Mouse (Mus musculus) hindbrain, embryonic 14.5 days (tissue): ENCODE results near the gene Slc25a42. TPM values are rescaled to one million over a fixed set of nuclear protein-coding genes. Genes with fewer than 3 reads are reported as not detected.

Source experiments
- ATAC-seq: fragments of 200-750 bp; cut with Nextera tagmentation; 2 replicates; pipeline ENCODE4 v1.8.0; 2017; ENCODE audit warnings: moderate number of reproducible peaks, mild to moderate bottlenecking, moderate TSS enrichment, moderate library complexity; ENCODE audit not compliant: low FRiP score
- DNase-seq: peaks from one replicate; pipeline ENCODE4 v3.0.0-alpha.2; 2015; ENCODE audit warnings: low spot score
- H3K27ac ChIP-seq: fragments of 300-500 bp; sonication (generic); 2 replicates; pipeline ENCODE4 v1.5.1; 2014; ENCODE audit warnings: mild to moderate bottlenecking, moderate library complexity
- H3K27me3 ChIP-seq: fragments of 300-500 bp; sonication (generic); 2 replicates; pipeline ENCODE4 v1.6.1; 2014; ENCODE audit warnings: mild to moderate bottlenecking, low read length, mixed read lengths; ENCODE audit not compliant: control insufficient read depth, insufficient read depth
- H3K36me3 ChIP-seq: fragments of 300-500 bp; sonication (generic); replicated peaks from 2 replicates; pipeline ENCODE4 v1.6.1; 2014; ENCODE audit not compliant: control insufficient read depth, insufficient read depth
- H3K4me1 ChIP-seq: fragments of 300-500 bp; sonication (generic); replicated peaks from 2 replicates; pipeline ENCODE4 v1.6.1; 2014; ENCODE audit warnings: antibody characterized with exemption, low read length, mixed read lengths; ENCODE audit not compliant: control insufficient read depth, insufficient read depth
- H3K4me2 ChIP-seq: fragments of 300-500 bp; sonication (generic); replicated peaks from 2 replicates; pipeline ENCODE4 v1.6.1; 2014; ENCODE audit warnings: mild to moderate bottlenecking, moderate library complexity
- H3K4me3 ChIP-seq: fragments of 300-500 bp; sonication (generic); replicated peaks from 2 replicates; pipeline ENCODE4 v1.5.1; 2014; ENCODE audit warnings: mild to moderate bottlenecking, low read length
- H3K9ac ChIP-seq: fragments of 300-500 bp; sonication (generic); 2 replicates; pipeline ENCODE4 v1.6.1; 2014
- H3K9me3 ChIP-seq: fragments of 300-500 bp; sonication (generic); 2 replicates; pipeline ENCODE4 v1.6.1; 2016; ENCODE audit warnings: low read length; ENCODE audit not compliant: control insufficient read depth
- WGBS: fragments of 180-500 bp; shearing (Covaris S2); extraction: QIAGEN DNeasy Blood & Tissue Kit; methylation state at CpG from one replicate; pipeline ENCODE4 v1.1.7; 2014; 5-methylcytosine and 5-hydroxymethylcytosine counted together
- polyA plus RNA-seq: library from polyadenylated mRNA; unstranded; fragments of >200 nt; fragmentation: Nextera tagmentation; extraction: Ambion mirVana; gene quantifications from 2 replicates; pipeline ENCODE4 v1.2.1, GENCODE M21; 2014

The Slc25a42 gene
- polyA plus RNA-seq, 1 experiment from 2014 or later = 6.9 TPM

DNA sequence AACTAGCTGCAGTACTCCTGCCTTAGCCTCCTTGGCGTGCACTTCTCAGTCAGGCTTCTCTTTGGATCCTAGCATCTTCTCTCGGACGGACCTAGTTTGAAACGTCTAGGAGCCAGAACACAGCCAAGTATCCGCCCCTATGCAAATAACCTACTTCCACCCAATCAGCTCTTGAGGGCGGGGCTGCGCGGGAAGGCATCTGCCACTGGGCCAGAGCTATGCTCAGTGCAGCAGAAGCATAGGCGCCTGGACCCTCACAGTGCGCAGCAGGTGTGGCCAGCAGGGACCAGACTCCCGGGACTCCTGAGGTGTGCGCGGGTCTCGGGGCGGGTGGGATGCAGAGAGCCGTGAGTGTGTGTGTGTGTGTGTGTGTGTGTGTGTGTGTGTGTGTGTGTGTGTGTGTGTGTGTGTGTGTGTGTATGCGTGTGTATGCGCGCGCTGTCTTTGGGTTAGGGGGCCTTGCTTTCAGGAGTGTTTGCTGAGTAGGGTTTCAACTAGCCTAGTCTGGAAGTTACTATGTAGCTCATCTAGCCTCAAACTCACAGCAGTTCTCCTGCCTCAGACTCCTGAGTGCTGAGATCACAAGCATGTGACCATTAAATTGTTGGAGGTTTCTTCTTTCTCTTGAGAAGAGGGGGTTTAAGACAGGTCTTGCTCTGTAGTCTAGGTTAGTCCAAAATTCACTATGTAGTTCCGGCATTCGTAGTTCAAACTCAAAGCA is 59.4 kb downstream of the Slc25a42 start:
- Histone ChIP-seq H3K9me3 (no peaks in the 10 kb centered on the region), H3K4me3 (no peak overlapping the region), H3K4me2 (peak overlapping the region; percentile 17; the same call in 1 of the 2 replicates), H3K4me1 (no peaks in the 10 kb centered on the region), H3K27me3 (no peaks in the 10 kb centered on the region), H3K27ac (no peak overlapping the region), H3K9ac (no peak overlapping the region), H3K36me3 (peaks cover under 1% of the 10 kb centered on the region; the same call in 1 of the 2 replicates)
- 13% methylated on average over 22 of the region's 22 CpGs for WGBS
- ATAC-seq (peak; percentile 90), DNase-seq (peak; percentile 69)

DNA sequence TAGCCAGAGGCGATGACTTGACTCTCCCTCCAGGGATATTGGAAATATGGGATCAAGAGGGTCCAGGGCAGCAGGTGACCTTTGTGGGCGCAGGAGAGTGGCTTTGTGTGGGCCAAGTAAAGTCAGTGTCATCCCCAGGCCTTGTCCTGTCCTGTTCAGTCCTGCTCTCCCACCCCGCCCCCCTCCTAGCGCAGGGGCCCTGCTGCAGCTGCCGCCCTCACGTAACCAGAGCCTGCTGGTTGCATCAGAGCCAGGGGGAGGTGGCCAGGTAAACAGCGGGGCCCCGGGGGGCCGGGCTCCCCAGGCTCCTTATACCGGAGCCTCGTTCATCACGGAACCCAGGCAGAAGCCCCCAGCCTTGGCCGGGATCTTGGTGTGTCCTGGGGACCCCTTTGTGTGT is 61.9 kb downstream of the Slc25a42 start:
- Histone ChIP-seq H3K36me3 (peaks cover 26% of the 10 kb centered on the region), H3K4me1 (no peaks in the 10 kb centered on the region), H3K4me2 (no peak overlapping the region), H3K9ac (no peak overlapping the region), H3K4me3 (no peak overlapping the region), H3K27ac (no peak overlapping the region), H3K9me3 (no peaks in the 10 kb centered on the region), H3K27me3 (no peaks in the 10 kb centered on the region)
- ATAC-seq (no peak), DNase-seq (no peak)
- WGBS = 17% methylated on average over 13 of the region's 13 CpGs

- no peaks in the 10 kb centered on the region for H3K4me1 ChIP-seq
- 88% methylated on average over 7 of the region's 7 CpGs for WGBS
- no peak for ATAC-seq
- H3K36me3 ChIP-seq = peaks cover 48% of the 10 kb centered on the region
- no peaks in the 10 kb centered on the region for H3K9me3 ChIP-seq
- H3K4me2 ChIP-seq = no peak overlapping the region
- H3K27me3 ChIP-seq = no peaks in the 10 kb centered on the region
- H3K27ac ChIP-seq = no peak overlapping the region
- no peak overlapping the region for H3K4me3 ChIP-seq
- H3K9ac ChIP-seq = no peak overlapping the region
- no peak for DNase-seq
These were observed 64.2 kb downstream of the Slc25a42 start for GRCm38 (mm10) chr8:70147678-70148607.

GRCm38 (mm10) chr8:70139981-70140380 is 72.1 kb downstream of the Slc25a42 start:
- Histone ChIP-seq H3K4me1 (peaks cover 21% of the 10 kb centered on the region), H3K9me3 (no peaks in the 10 kb centered on the region), H3K27ac (peak overlapping the region; percentile 69), H3K9ac (peak overlapping the region; percentile 76), H3K4me2 (peak overlapping the region; percentile 84), H3K36me3 (peaks cover 46% of the 10 kb centered on the region), H3K4me3 (peak overlapping the region; percentile 66), H3K27me3 (no peaks in the 10 kb centered on the region)
- 15% methylated on average over 9 of the region's 9 CpGs for WGBS
- DNase-seq (no peak), ATAC-seq (no peak; the same call in 1 of the 2 replicates)

- H3K4me1 ChIP-seq = peaks cover 21% of the 10 kb centered on the region
- peak within 1 kb of the TSS; percentile 76 for H3K9ac ChIP-seq
- peak; percentile 99 for DNase-seq
- peak within 1 kb of the TSS; percentile 84 for H3K4me2 ChIP-seq
- WGBS = under 1% methylated on average over 46 of the region's 46 CpGs
- H3K9me3 ChIP-seq = no peaks in the 10 kb centered on the region
- H3K36me3 ChIP-seq = peaks cover 45% of the 10 kb centered on the region
- no peaks in the 10 kb centered on the region for H3K27me3 ChIP-seq
- peak within 1 kb of the TSS; percentile 66 for H3K4me3 ChIP-seq
- H3K27ac ChIP-seq = peak within 1 kb of the TSS; percentile 69
- peak; percentile 97 for ATAC-seq
These were observed 72.9 kb downstream of the Slc25a42 start, which contains the start of the genes Rfxank, Borcs8 and Mef2b for GRCm38 (mm10) chr8:70139026-70139857. TSS of gene Rfxank (minus strand) at chr8:70139154. TSS of gene Borcs8 (plus strand) at chr8:70139499. TSS of gene Mef2b (plus strand) at chr8:70139711.

DNA sequence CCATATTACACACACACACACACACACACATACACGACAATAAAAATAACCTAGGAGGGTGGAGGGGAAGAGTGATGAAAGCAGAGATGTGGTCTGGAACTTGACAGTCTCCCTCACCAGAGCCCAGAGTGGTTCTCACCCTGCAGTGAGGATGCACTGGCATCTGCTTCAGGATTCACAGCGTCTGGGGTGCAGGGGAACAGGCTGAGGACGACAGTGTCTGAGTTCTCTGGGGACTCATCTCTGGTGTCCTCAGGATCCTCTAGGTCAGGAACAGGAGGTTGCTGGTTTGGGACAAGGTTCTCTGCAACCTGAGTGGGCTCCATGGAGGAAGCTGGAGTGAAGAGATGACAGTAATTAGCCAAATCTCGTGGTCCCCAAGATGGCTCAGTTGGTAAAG is 74.2 kb downstream of the Slc25a42 start:
- H3K27me3 ChIP-seq = no peaks in the 10 kb centered on the region
- 80% methylated on average over 4 of the region's 4 CpGs for WGBS
- no peak overlapping the region; the same call in 1 of the 2 replicates for H3K9ac ChIP-seq
- DNase-seq = no peak
- no peaks in the 10 kb centered on the region for H3K9me3 ChIP-seq
- H3K36me3 ChIP-seq = peaks cover 43% of the 10 kb centered on the region
- peak overlapping the region; percentile 69 for H3K4me2 ChIP-seq
- ATAC-seq = no peak
- peaks cover 21% of the 10 kb centered on the region for H3K4me1 ChIP-seq
- H3K27ac ChIP-seq = no peak overlapping the region
- peak overlapping the region; percentile 66; the same call in 1 of the 2 replicates for H3K4me3 ChIP-seq

DNA sequence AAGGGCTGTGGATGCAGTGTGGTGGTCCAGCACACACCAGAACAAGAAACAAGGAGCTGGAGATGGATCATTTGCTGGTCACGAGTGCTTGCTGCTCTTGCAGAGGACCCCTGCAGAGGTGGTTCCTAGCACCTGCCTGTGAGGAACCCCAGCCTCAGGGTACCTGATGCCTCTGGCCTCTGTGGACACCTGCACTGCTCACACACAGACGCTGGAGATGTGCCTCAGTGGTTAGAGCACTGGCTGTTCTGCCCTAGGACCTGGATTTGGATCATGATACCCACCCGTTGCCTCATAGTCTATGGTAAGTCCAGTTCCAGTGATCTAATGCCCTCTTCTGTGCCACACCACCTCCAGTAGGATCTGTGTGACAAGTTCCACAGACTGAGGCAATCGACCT is 75.5 kb downstream of the Slc25a42 start:
- Histone ChIP-seq H3K9ac (no peak overlapping the region), H3K27ac (no peak overlapping the region), H3K4me2 (no peak overlapping the region), H3K27me3 (no peaks in the 10 kb centered on the region), H3K4me1 (peaks cover 24% of the 10 kb centered on the region), H3K9me3 (no peaks in the 10 kb centered on the region), H3K36me3 (peaks cover 34% of the 10 kb centered on the region), H3K4me3 (no peak overlapping the region)
- ATAC-seq (no peak), DNase-seq (no peak)
- 87% methylated on average over 4 of the region's 4 CpGs for WGBS

- Histone ChIP-seq H3K27me3 (no peaks in the 10 kb centered on the region), H3K36me3 (peaks cover 34% of the 10 kb centered on the region), H3K4me1 (peaks cover 17% of the 10 kb centered on the region; the same call in 1 of the 2 replicates), H3K27ac (no peak overlapping the region), H3K9ac (no peak overlapping the region), H3K9me3 (no peaks in the 10 kb centered on the region), H3K4me2 (no peak overlapping the region), H3K4me3 (no peak overlapping the region)
- no peak for ATAC-seq
- DNase-seq = no peak
- WGBS = 95% methylated on average over 9 of the region's 9 CpGs
These were observed 77.2 kb downstream of the Slc25a42 start for GRCm38 (mm10) chr8:70134931-70135330.
